Mouse (Mus musculus): ENCODE measurements around the gene Prm3. TPM values are rescaled to one million over a fixed set of nuclear protein-coding genes. Genes with fewer than 3 reads are reported as not detected.

Prm3 gene
- total RNA-seq (2021), result not detected

DNA sequence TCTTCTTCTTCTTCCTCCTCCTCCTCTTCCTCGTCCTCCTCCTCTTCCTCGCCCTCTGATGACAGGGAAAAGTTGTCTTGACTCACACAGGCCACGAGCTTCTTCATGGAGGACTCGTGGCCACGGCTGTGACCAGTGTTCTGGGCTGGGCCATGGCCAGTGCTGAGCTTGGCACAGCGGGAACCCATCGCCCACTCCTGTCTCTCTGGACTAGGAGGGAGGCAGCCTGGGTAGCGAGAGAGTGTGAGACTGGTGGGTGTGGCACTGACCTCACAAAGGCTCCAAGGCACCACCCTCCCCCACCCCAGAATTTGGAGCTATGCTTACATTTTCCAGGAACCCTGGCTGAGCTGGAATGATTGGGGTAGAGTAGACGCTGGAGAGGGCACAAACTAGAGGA is at the start of gene Prm3:
Gene Prm3 (minus strand): TSS at position 213 of the 400 bp plus-strand sequence.
- no peak for DNase-seq
- intact Hi-C loops (cut with DNase I), result no loop called here

GRCm38 (mm10) chr16:10840018-10840417 is 49.3 kb upstream of the Prm3 start:
- DNase-seq, result no peak
- intact Hi-C loops (cut with DNase I), result no loop called here

GRCm38 (mm10) chr16:10838487-10839245 is 48.0 kb upstream of the Prm3 start:
- intact Hi-C loops (cut with DNase I), result no loop called here
- DNase-seq, result no peak

GRCm38 (mm10) chr16:10837903-10838302 is 47.2 kb upstream of the Prm3 start:
- intact Hi-C loops (cut with DNase I), result no loop called here
- no peak for DNase-seq

- intact Hi-C loops (cut with DNase I), result no loop called here
- DNase-seq, result no peak
Observed at GRCm38 (mm10) chr16:10837250-10837649, 46.5 kb upstream of the Prm3 start.

DNA sequence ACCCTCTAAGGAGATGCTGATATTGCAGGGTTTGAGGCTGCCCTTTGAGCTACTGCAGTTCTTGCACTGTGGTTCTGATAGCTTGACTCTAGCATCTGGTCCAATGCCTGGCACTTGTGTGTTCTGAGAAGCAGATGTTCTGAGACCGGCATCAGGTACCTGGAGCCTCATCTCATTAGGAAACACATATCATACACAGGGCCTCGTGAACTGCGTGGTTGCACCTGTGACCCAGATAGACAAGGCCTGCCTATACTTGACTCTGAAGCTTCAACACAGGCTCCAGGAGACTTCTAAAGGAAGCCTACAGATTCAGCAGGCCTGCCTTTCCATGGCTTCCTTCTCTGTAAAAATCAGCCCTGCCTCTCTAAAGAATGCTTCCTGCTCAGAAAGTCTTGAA is 45.7 kb upstream of the Prm3 start:
- intact Hi-C loops (cut with DNase I), result no loop called here
- DNase-seq, result no peak

DNA sequence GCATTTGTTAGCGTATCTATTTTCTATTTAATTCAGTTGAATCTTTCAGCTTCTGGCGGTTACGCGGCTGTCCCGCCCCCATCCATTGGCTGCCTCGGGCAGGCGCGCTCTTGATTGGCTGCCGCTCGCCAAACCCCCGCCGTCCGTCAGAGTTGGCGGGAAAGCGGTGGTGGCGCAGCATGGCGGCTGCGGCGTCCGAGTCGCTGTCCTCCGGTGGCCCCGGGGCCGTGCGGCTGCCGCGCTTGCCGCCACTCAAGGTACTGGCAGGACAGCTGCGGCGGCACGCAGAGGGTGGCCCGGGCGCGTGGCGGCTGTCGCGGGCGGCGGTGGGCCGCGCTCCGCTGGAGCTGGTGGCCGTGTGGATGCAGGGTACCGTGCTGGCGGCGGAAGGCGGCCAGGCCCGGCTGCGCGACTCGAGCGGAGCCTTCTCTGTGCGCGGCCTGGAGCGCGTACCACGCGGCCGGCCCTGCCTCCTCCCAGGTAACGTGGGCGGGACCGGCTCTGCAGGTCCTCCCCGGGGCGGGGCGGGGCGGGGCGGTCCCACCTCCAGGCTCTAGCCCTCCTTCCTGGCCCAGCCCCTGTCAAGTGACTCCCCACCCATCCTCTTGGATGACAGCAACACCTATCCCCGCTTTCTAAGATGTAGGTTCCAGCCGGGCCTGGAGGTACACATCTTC is 44.3 kb upstream of the Prm3 start, which contains the start of gene Rmi2:
Gene Rmi2 (plus strand): TSS at position 149 of the 677 bp plus-strand sequence.
- intact Hi-C loops (cut with DNase I), result no loop called here

DNA sequence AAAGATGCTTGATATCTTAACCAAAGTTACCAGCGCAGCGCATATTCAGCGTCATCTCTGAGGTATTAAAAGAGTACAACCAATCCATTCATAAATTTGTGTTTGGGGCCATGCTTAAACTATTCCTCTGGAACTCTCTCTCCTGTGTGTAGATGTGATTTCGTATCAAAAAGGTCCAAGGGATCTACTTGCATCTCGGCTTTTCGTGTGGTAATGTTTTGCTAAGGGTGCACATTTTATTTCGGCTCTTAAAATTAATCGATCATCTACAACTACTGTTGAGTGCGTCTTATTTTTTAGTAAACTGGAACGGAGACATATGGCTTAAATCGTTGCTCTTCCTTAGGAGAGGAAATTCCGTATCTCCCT is 43.8 kb upstream of the Prm3 start:
- intact Hi-C loops (cut with DNase I), result no loop called here
- DNase-seq, result no peak

More for the DNA sequence above, 44.3 kb upstream of the Prm3 start, which contains the start of gene Rmi2:
- peak; percentile 87 for DNase-seq

GRCm38 (mm10) chr16:10828461-10828805 is 37.7 kb upstream of the Prm3 start:
- no peak for DNase-seq
- intact Hi-C loops (cut with DNase I), result no loop called here

DNA sequence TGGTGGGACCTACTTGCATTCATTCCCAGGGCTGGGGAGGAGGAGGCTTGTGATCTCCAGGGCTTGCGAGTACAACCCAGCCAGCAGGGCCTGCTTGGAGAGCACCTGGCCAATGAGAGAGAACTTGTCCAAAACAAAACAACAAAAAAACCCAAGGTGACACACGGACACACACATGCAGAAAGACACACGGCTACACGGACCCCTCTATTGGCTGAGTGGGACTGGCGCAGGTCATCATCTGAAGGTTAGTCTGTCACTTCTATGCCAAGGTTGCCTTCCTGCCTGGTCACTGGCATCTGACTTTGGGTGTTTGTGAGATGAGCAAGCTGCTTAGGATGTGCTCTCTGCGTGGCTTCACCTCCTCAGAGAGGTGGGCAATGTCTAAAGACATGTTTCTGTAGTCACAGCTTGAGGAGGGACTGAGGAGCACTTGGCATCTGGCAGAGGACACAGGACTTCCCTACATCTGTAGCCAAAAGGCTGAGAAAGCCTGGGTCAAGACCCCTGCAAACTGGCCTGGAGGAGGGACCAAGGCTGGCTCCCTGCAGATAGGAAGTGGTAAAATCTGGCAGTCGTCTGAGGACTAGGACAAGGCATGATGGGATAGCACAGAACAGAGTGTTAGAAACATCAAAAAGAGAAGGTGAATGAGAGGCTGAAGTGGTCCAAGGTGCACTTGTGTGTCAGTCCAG is 37.2 kb upstream of the Prm3 start:
- intact Hi-C loops (cut with DNase I), result no loop called here
- no peak for DNase-seq

DNA sequence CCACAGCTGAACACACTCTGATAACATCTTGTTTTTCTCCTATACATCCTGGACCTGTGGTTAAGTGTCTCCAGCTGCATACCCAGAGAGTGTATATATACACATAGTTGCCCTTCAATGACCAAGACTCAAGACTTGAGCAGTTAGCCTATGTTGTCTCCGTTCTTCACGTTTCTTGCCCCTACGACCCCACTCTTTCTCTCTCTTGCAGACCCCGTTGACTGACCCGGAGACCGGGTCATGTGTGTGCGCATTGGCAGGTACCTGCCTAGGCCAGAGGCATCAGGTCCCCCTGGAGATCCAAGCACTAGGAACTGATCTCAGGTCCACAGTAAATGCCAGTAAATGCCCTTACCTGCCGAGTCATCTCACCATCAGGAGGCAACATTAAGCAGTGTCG is 36.6 kb upstream of the Prm3 start:
- DNase-seq, result no peak
- intact Hi-C loops (cut with DNase I), result no loop called here

- intact Hi-C loops (cut with DNase I), result no loop called here
- no peak for DNase-seq
Observed at GRCm38 (mm10) chr16:10825840-10826239, 35.1 kb upstream of the Prm3 start.

DNA sequence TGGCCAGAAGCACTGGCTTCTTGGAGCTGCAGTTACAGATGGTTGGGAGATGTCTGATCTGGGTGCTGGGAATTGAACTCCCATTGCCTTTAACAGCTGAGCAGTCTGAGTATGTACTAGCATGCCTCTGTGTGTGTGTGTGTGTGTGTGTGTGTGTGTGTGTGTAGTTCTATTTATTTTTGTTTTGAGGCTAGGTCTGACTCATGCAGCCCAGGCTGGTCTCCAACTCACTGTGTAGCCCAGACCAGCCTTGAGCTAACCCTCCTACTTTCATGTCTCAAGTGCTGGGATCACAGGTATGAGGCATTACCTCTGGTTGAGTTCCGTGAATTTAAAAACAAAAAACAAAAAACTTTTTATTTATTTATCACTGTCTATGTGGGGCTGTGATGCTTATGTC is 33.8 kb upstream of the Prm3 start:
- intact Hi-C loops (cut with DNase I), result no loop called here
- no peak for DNase-seq

- DNase-seq, result no peak
- intact Hi-C loops (cut with DNase I), result no loop called here
Observed at GRCm38 (mm10) chr16:10821387-10821786, 30.7 kb upstream of the Prm3 start.

GRCm38 (mm10) chr16:10819966-10820365 is 29.3 kb upstream of the Prm3 start:
- DNase-seq, result no peak
- intact Hi-C loops (cut with DNase I), result no loop called here

DNA sequence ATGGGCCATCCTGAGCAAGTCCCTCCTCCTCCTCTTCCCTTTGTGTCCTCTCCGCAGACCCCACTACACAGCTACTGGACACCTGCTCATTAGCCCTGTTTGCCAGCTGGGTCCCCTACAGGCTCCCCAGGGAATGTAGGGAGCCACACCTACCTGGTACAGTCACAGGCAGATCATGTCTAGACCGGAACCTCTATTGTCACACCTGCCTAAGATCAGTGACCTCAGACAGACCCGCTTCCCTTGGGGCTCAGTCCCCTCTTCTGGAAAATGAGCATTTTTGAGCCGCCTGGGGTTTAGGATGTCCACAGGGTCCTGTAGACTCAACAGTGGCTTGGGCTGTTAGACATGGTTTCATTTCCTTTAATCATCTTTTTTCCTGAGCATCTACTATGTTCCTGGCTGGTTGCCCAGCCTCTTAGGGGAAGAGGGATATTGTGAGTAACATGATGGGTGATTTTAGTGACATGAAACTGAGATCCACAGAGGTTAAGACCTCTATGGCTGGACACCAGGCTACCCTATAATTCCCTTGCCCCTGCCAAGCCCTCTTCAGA is 27.9 kb upstream of the Prm3 start:
- intact Hi-C loops (cut with DNase I), result no loop called here

GRCm38 (mm10) chr16:10814864-10815263 is 24.1 kb upstream of the Prm3 start:
- no peak for DNase-seq

More for the DNA sequence above, 27.9 kb upstream of the Prm3 start:
- no peak for DNase-seq

GRCm38 (mm10) chr16:10813726-10814125 is 23.0 kb upstream of the Prm3 start:
- no peak for DNase-seq
- intact Hi-C loops (cut with DNase I), result no loop called here

More at GRCm38 (mm10) chr16:10814864-10815263, 24.1 kb upstream of the Prm3 start:
- intact Hi-C loops (cut with DNase I), result no loop called here

- no peak for DNase-seq
Observed at GRCm38 (mm10) chr16:10812865-10813371, 22.2 kb upstream of the Prm3 start, which contains the start of gene Gm11172. TSS of gene Gm11172 (plus strand) at chr16:10812915.

DNA sequence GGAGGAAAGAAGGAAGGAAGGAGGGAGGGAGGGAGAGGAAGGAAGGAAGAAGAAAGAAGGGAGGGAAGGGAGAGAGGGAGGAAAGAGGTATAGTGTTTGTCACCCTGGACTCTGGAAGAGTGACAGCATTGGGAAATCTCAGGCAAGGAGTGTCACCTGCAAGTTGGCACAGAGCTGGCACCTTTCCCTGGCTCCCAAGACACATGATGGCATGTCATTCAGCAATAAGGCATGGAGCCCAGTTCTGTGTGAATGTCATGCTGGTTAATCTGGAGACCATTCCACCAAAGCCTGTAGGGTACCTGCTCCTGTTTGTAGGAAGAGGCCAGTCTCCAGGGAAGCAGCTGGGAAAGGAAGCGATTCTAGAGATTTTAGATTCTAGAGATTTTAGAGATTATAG is 19.7 kb upstream of the Prm3 start:
- no peak for DNase-seq
- intact Hi-C loops (cut with DNase I), result no loop called here

More at GRCm38 (mm10) chr16:10812865-10813371, 22.2 kb upstream of the Prm3 start, which contains the start of gene Gm11172:
- intact Hi-C loops (cut with DNase I), result no loop called here

Data from left cerebral cortex, postnatal 4 days (tissue).